Mouse (Mus musculus) common myeloid progenitor, adult 5-6 weeks (primary cell): ENCODE data around the gene Crb2. TPM values are rescaled to one million over a fixed set of nuclear protein-coding genes. Genes with fewer than 3 reads are reported as not detected.

Source experiments
- ATAC-seq: replicated peaks from 2 replicates; pipeline ENCODE4 v1.8.0; 2016; ENCODE audit warnings: low read depth, mild to moderate bottlenecking, moderate TSS enrichment, inconsistent platforms; ENCODE audit not compliant: poor library complexity, severe bottlenecking
- total RNA-seq: library from RNA; stranded (forward); fragments of 200-1000, 187-1606 nt; gene quantifications from 2 replicates; pipeline ENCODE4 v1.2.3, GENCODE M21; 2017

Crb2 gene
- total RNA-seq, 1 experiment from 2014 or later = not detected

DNA sequence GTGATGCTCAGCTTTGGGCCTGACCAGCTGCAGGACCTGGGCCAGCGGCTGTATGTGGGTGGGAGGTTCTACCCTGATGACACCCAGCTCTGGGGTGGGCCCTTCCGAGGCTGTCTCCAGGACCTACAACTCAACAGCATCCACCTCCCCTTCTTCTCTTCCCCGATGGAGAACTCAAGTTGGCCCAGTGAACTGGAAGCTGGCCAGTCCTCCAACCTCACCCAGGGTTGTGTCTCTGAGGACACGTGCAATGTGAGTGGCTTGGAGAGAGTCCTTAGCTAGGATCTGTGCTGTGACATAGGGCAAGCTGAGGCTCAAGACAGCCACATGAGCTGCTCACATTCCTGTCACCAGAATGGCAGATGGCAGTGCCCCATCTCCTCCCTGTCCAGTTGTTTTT lies 15.3 kb downstream of the Crb2 start:
- no peak for ATAC-seq

DNA sequence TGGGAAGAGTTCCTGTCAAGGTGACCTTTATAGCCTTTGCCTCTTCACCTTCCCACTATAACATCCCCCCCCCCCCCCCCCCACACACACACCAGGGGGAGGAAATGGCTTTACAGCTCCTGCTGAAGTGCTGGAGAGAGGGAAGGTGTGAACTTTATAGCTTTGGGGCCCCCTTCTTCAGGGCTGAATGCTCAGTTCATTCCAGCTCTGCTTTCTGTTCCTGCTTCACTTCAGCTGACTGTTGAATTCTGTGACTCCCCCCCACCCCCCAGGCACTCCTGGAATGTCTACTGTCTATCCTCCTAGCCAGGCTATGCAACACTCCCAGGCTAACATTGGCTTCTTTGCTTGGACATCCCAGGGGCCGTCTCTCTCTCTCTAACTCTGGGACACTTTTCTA lies 20.0 kb downstream of the Crb2 start:
- no peak for ATAC-seq

- no peak for ATAC-seq
These were observed 21.0 kb downstream of the Crb2 start for GRCm38 (mm10) chr2:37797046-37797445.

GRCm38 (mm10) chr2:37799137-37799536 lies 23.1 kb downstream of the Crb2 start:
- ATAC-seq = no peak

DNA sequence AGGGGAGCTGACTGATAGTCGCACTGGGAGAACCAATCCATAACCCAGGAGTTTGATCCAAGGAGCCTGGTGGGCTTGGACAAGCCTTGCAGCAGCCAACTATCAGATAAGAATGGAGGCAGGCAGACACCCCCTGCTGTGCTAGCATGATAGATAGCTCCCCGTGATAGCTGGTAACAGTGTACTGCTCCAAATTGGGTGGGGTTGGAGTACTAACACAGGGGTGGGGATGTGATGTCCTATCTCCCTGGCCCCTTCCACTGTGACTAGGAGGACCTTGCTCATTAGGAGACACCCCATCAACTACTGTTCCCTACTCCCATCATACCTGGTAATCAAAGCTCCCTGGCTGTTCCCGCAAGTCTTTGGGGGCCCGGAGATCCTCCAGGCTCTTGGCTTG lies 25.6 kb downstream of the Crb2 start:
- ATAC-seq = no peak

DNA sequence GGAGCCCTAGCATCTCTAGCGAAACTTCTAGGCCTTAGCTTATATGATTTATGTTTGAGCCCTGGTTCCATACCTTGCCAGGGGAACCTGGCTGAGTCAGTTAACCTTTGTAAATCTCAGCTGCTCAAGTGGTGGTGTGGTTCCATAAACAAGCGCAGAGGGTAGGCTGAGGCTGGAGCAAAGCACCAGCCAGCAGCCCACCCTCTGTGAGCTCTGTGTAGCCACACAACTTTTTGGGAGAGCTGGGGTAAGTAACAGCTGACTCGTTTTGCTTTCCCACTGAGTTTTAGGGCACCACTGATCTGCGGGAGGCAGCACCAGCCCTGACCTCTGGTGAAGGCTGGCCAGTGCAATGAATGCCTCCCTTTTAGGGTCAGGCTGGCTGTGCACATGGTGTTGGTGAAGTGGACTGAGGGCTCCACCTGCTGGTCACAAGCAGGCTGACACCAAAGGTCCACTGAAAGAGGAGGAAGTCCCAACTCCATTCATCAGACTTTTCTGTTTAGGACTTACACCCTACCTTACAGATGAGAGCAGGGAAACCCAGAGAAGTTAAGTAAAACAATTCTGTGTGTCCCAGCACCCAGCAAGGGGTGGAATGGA lies 26.7 kb downstream of the Crb2 start:
- ATAC-seq = peak; percentile 96

DNA sequence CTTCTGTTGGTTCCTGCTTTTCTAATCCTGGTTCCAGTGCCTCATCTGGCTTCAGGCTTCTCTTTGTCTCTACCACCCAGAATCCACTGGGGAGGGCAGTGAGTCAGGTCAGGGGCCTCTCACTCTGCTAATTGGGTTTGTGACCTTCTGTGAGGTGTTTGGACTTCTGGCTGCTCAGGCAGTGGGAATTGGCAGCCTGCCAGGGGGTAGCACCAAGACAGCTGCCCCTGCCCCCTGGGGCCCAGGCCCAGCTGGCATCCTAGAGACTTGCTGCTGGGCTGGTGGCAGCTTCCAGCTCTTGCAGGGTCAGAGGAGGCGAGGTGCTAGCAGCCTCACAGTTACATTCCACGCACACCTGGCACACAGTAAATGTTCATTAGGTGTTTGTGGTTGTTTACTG lies 35.6 kb downstream of the Crb2 start:
- no peak for ATAC-seq

- ATAC-seq = no peak
These were observed 36.4 kb downstream of the Crb2 start for GRCm38 (mm10) chr2:37812401-37812800.

DNA sequence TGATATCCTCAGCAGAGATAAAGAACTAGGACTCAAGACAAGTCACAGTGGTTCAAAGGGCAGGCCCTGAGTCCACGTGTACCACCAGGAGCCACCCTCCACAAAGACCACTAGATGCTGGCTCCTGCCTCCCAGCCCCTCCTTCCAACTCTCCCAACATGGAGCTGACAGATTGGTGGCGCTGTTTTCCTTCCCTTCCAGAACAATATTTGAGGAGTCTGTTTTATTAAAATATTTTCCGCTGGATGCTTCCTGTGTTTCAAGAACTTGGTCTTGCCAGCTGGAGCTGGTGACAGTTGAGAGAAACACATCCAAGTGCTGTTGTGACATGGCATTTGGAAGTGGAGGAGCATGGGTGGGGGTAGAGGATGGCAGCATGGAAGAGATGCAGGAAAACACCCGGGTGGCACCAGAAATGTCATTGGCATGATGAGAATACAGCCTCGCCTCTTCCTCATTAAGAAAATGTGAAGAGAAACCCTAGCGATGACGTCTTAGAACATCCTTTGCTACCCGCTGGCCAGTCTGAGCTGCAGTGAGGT lies 38.8 kb downstream of the Crb2 start:
- no peak for ATAC-seq

GRCm38 (mm10) chr2:37815676-37816075 lies 39.6 kb downstream of the Crb2 start:
- peak; percentile 91 for ATAC-seq

- no peak for ATAC-seq
These were observed 42.9 kb downstream of the Crb2 start for GRCm38 (mm10) chr2:37818761-37819525.

GRCm38 (mm10) chr2:37819526-37820152 lies 43.6 kb downstream of the Crb2 start:
- no peak for ATAC-seq

DNA sequence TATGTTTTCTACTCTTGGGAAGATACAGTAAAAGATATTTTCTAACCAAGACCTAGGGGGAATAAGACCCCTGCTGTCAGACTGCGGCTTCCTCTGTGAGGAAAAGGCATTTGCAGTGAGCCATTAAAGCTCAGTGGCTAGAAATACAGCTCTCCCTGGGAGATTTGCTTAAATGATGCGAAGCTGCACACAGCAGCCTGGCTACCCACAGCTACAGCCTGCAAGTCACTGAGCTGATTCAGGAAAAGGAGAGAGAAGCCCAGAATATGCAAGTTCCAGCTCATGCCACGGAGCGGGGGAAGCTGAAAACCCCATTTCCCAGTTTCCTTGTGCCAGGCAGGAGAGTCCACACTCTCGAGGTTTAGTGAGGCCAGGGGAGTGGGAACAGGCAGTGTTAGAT lies 46.1 kb downstream of the Crb2 start:
- ATAC-seq = no peak

GRCm38 (mm10) chr2:37823826-37824225 lies 47.8 kb downstream of the Crb2 start:
- no peak for ATAC-seq

GRCm38 (mm10) chr2:37829758-37830275 lies 53.8 kb downstream of the Crb2 start:
- ATAC-seq = no peak

DNA sequence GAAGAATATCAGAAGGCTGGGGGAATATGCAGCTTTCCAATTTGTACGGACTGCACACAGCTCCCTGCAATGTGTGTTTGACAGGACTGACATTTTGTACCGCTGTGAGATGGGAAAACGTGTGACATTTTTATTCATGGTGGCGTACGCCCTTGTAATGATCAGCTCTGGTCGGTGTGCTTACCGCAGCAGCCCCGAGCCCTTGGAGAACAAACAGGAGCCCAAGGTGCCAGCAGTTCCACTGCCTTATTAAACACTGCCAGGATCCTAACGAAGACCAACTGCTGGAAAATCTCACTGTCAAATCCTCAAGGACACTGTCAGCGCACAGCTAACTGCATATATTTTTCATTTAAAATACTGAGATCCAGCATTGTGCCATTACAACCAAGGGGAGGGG lies 56.2 kb downstream of the Crb2 start:
- no peak for ATAC-seq

DNA sequence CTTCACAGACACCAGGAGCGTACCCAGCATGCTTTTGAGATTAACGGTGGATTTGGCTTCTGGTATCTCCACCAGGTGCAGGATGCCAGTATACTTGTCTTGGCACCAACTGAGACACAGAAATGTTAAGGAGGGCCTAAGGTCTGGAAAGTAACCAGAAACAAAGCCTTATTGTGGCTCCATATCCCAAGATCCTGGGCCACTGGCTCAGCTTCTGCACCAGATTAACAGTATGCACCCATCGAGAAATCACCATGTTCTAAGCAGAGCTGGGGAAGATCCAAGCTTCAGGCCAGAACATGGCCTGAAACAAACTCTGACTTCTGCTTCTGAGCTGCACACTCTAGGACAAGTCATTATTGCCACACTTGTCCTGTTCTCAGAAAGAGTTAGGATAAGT lies 60.9 kb downstream of the Crb2 start:
- ATAC-seq = no peak

- ATAC-seq = no peak
These were observed 61.5 kb downstream of the Crb2 start for GRCm38 (mm10) chr2:37837542-37837941.

GRCm38 (mm10) chr2:37838202-37838984 lies 62.3 kb downstream of the Crb2 start:
- ATAC-seq = no peak

DNA sequence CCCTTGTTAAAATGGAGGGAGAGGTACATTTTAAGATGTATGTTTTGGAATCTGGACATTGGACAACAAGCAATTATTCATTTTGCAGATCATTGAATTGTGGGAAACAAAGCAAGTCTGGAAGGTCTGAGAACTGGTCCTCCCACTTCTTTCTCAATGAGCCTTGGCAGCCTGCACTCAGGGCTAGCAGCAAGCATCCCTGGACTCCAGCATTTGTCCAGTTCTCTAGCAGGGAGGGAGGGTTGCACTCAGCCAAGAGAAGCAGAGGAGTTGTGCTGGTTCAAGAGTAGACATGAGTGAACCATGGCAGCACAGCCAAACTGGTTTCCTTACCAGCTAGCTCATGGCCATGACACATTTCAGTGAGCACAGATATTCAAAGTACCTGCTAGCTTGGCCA lies 63.9 kb downstream of the Crb2 start:
- ATAC-seq = no peak
